Mouse (Mus musculus) brain, embryonic 14.5 days (tissue): Measurements from ENCODE around the gene Lrrc61.

Experiments
- CTCF ChIP-seq: fragments of 200-500 bp; IDR thresholded peaks from 2 replicates; pipeline ENCODE4 v1.5.1; 2012; ENCODE audit warnings: inconsistent platforms, mild to moderate bottlenecking, moderate library complexity, borderline replicate concordance; ENCODE audit not compliant: insufficient read depth, insufficient read length; ENCODE audit errors: extremely low read depth
- POLR2A ChIP-seq: fragments of 200-500 bp; IDR thresholded peaks from 2 replicates; pipeline ENCODE4 v1.6.1; 2012; ENCODE audit warnings: mild to moderate bottlenecking, inconsistent platforms, borderline replicate concordance; ENCODE audit not compliant: poor library complexity, insufficient read depth, insufficient read length, severe bottlenecking; ENCODE audit errors: extremely low read depth

- TF ChIP-seq POLR2A (no peak), CTCF (no peak)
These were observed 53.5 kb downstream of the Lrrc61 start for GRCm38 (mm10) chr6:48608124-48608523.
